Mouse (Mus musculus) stomach, postnatal 0 days (tissue): ENCODE results near the gene Zbtb7b. TPM values are rescaled to one million over a fixed set of nuclear protein-coding genes. Genes with fewer than 3 reads are reported as not detected.

Experiments used
- ATAC-seq: fragments of 200-750 bp; cut with Nextera tagmentation; 2 replicates; pipeline ENCODE4 v1.8.0; 2017; ENCODE audit not compliant: low FRiP score, low TSS enrichment
- DNase-seq: peaks from one replicate; pipeline ENCODE4 v3.0.0-alpha.2; 2016; ENCODE audit warnings: low spot score
- H3K27ac ChIP-seq: fragments of 300-500 bp; sonication (generic); replicated peaks from 2 replicates; pipeline ENCODE4 v1.5.1; 2014; ENCODE audit warnings: mild to moderate bottlenecking, control low read depth
- H3K27me3 ChIP-seq: fragments of 300-500 bp; sonication (generic); 2 replicates; pipeline ENCODE4 v1.6.1; 2014; ENCODE audit warnings: low read length; ENCODE audit not compliant: control insufficient read depth, insufficient read depth
- H3K36me3 ChIP-seq: fragments of 300-500 bp; sonication (generic); 2 replicates; pipeline ENCODE4 v1.6.1; 2014; ENCODE audit warnings: low read length, mixed read lengths; ENCODE audit not compliant: control insufficient read depth, insufficient read depth
- H3K4me1 ChIP-seq: fragments of 300-500 bp; sonication (generic); replicated peaks from 2 replicates; pipeline ENCODE4 v1.6.1; 2014; ENCODE audit warnings: antibody characterized with exemption; ENCODE audit not compliant: control insufficient read depth, insufficient read depth
- H3K4me2 ChIP-seq: fragments of 300-500 bp; sonication (generic); replicated peaks from 2 replicates; pipeline ENCODE4 v1.6.1; 2014; ENCODE audit warnings: low read depth, mild to moderate bottlenecking, control low read depth, moderate library complexity
- H3K4me3 ChIP-seq: fragments of 300-500 bp; sonication (generic); 2 replicates; pipeline ENCODE4 v1.5.1; 2014; ENCODE audit warnings: low read depth, low read length, control low read depth
- H3K9ac ChIP-seq: fragments of 300-500 bp; sonication (generic); 2 replicates; pipeline ENCODE4 v1.6.1; 2014; ENCODE audit warnings: mild to moderate bottlenecking, low read length, control low read depth, mixed read lengths
- H3K9me3 ChIP-seq: fragments of 300-500 bp; sonication (generic); 2 replicates; pipeline ENCODE4 v1.6.1; 2016; ENCODE audit warnings: low read length; ENCODE audit not compliant: control insufficient read depth
- CTCF ChIP-seq: IDR thresholded peaks from 2 replicates; pipeline ENCODE4 v1.5.1; 2016; ENCODE audit warnings: antibody characterized with exemption, low read depth, mild to moderate bottlenecking, moderate library complexity
- EP300 ChIP-seq: optimal IDR thresholded peaks from 2 replicates; pipeline ENCODE3; 2016; ENCODE audit warnings: antibody characterized with exemption
- WGBS: fragments of 180-500 bp; shearing (Covaris S2); extraction: QIAGEN DNeasy Blood & Tissue Kit; methylation state at CpG from one replicate; pipeline ENCODE4 v1.1.7; 2014; 5-methylcytosine and 5-hydroxymethylcytosine counted together
- polyA plus RNA-seq: library from polyadenylated mRNA; unstranded; fragments of >200 nt; fragmentation: Nextera tagmentation; extraction: Ambion mirVana; gene quantifications from 2 replicates; pipeline ENCODE4 v1.2.1, GENCODE M21; 2015

Gene Zbtb7b
- polyA plus RNA-seq, 1 experiment from 2014 or later = 7.9 TPM

- DNase-seq = no peak
- no peak for TF ChIP-seq CTCF
- TF ChIP-seq EP300 = no peak
- no peak within 1 kb of the TSS for H3K4me2 ChIP-seq
- no peak within 1 kb of the TSS for H3K4me3 ChIP-seq
- 74% methylated on average over 7 of the region's 7 CpGs for WGBS
- peak within 1 kb of the TSS; percentile 40; the same call in 1 of the 2 replicates for H3K27ac ChIP-seq
- no peaks in the 10 kb centered on the region for H3K27me3 ChIP-seq
- H3K9me3 ChIP-seq = no peaks in the 10 kb centered on the region
- H3K36me3 ChIP-seq = no peaks in the 10 kb centered on the region
- ATAC-seq = 0 out of 2 replicates have a peak, but pooled peaks have one; percentile 6
- no peak within 1 kb of the TSS for H3K9ac ChIP-seq
- H3K4me1 ChIP-seq = no peaks in the 10 kb centered on the region
Observed at GRCm38 (mm10) chr3:89361675-89362074, 32.9 kb downstream of the Zbtb7b start, which contains the start of gene Dcst2. Gene Dcst2, plus strand, starts transcription at chr3:89361975.

GRCm38 (mm10) chr3:89360237-89360636, 34.3 kb downstream of the Zbtb7b start:
- 73% methylated on average over 3 of the region's 3 CpGs for WGBS
- H3K4me1 ChIP-seq = no peaks in the 10 kb centered on the region

GRCm38 (mm10) chr3:89359630-89360029, 34.9 kb downstream of the Zbtb7b start:
- Histone ChIP-seq H3K9me3 (no peaks in the 10 kb centered on the region), H3K9ac (no peak overlapping the region), H3K4me1 (no peaks in the 10 kb centered on the region), H3K27ac (no peak overlapping the region), H3K4me2 (no peak overlapping the region), H3K36me3 (no peaks in the 10 kb centered on the region), H3K4me3 (no peak overlapping the region), H3K27me3 (no peaks in the 10 kb centered on the region)
- DNase-seq = no peak
- TF ChIP-seq CTCF = no peak
- TF ChIP-seq EP300 = no peak
- 37% methylated on average over 6 of the region's 6 CpGs for WGBS
- peak; percentile 60 for ATAC-seq

More at GRCm38 (mm10) chr3:89360237-89360636, 34.3 kb downstream of the Zbtb7b start:
- H3K4me2 ChIP-seq = no peak overlapping the region
- no peaks in the 10 kb centered on the region for H3K9me3 ChIP-seq
- no peaks in the 10 kb centered on the region for H3K27me3 ChIP-seq
- no peaks in the 10 kb centered on the region for H3K36me3 ChIP-seq
- H3K27ac ChIP-seq = no peak overlapping the region
- TF ChIP-seq EP300 = no peak
- TF ChIP-seq CTCF = no peak
- ATAC-seq (no peak), DNase-seq (no peak)
- no peak overlapping the region for H3K4me3 ChIP-seq
- no peak overlapping the region for H3K9ac ChIP-seq

- no peak overlapping the region for H3K27ac ChIP-seq
- H3K9ac ChIP-seq = no peak overlapping the region
- no peak overlapping the region for H3K4me2 ChIP-seq
- 67% methylated on average over 9 of the region's 9 CpGs for WGBS
- ATAC-seq (no peak), DNase-seq (no peak)
- TF ChIP-seq CTCF (no peak), EP300 (no peak)
- H3K36me3 ChIP-seq = no peaks in the 10 kb centered on the region
- no peaks in the 10 kb centered on the region for H3K27me3 ChIP-seq
- no peak overlapping the region for H3K4me3 ChIP-seq
- no peaks in the 10 kb centered on the region for H3K4me1 ChIP-seq
- H3K9me3 ChIP-seq = no peaks in the 10 kb centered on the region
Observed at GRCm38 (mm10) chr3:89356029-89356428, 38.5 kb downstream of the Zbtb7b start.

- Histone ChIP-seq H3K36me3 (no peaks in the 10 kb centered on the region), H3K4me3 (no peak overlapping the region), H3K4me2 (no peak overlapping the region), H3K4me1 (peaks cover under 1% of the 10 kb centered on the region; the same call in 1 of the 2 replicates), H3K9ac (peak overlapping the region; percentile 8; the same call in 1 of the 2 replicates), H3K9me3 (no peaks in the 10 kb centered on the region), H3K27ac (no peak overlapping the region), H3K27me3 (no peaks in the 10 kb centered on the region)
- no peak for DNase-seq
- 72% methylated on average over 6 of the region's 6 CpGs for WGBS
- ATAC-seq = no peak
- TF ChIP-seq EP300 (no peak), CTCF (no peak)
Observed at GRCm38 (mm10) chr3:89355512-89355902, 39.1 kb downstream of the Zbtb7b start.

- WGBS = 12% methylated on average over 5 of the region's 5 CpGs
- ATAC-seq = peak; percentile 78
- no peak overlapping the region for H3K4me3 ChIP-seq
- no peak overlapping the region for H3K27ac ChIP-seq
- peak; percentile 94 for TF ChIP-seq CTCF
- no peak for TF ChIP-seq EP300
- peak; percentile 91 for DNase-seq
- H3K27me3 ChIP-seq = no peaks in the 10 kb centered on the region
- no peaks in the 10 kb centered on the region for H3K36me3 ChIP-seq
- 0 out of 2 replicates have a peak overlapping the region, but pooled peaks have one; percentile 5 for H3K4me2 ChIP-seq
- H3K9me3 ChIP-seq = no peaks in the 10 kb centered on the region
- peaks cover 3% of the 10 kb centered on the region; the same call in 1 of the 2 replicates for H3K4me1 ChIP-seq
- no peak overlapping the region for H3K9ac ChIP-seq
Observed at GRCm38 (mm10) chr3:89354816-89355511, 39.6 kb downstream of the Zbtb7b start.
